Mouse (Mus musculus) kidney, adult 2 months (tissue): ENCODE measurements at regions not wholly inside any gene's neighbourhood (a gene's known extent, or its start where the extent isn't known, plus 50 kb on each side); places are given as distances from the start of the nearest gene placed in this dataset.

Experiments
- CTCF ChIP-seq: fragments of 200-500 bp; conservative IDR thresholded peaks from 2 replicates; pipeline ENCODE4 v1.5.1; 2011; ENCODE audit warnings: low read depth, mild to moderate bottlenecking, control low read depth, low read length, moderate library complexity, mixed read lengths; ENCODE audit not compliant: insufficient read depth, insufficient read length
- POLR2A ChIP-seq: fragments of 200-500 bp; IDR thresholded peaks from one replicate; pipeline ENCODE4 v1.6.1; 2011; ENCODE audit warnings: low read depth, low read length, control low read depth

GRCm38 (mm10) chr19:26994586-26995352 is 109.1 kb downstream of the Gm815 start:
- no peak for TF ChIP-seq POLR2A
- TF ChIP-seq CTCF = no peak
